Mouse (Mus musculus) C2C12 (cell line): ENCODE measurements around the gene Abca8b. TPM values are rescaled to one million over a fixed set of nuclear protein-coding genes. Genes with fewer than 3 reads are reported as not detected.

Experiments used
- H3K27me3 ChIP-seq: one replicate; pipeline ENCODE4 v1.6.1; 2011; ENCODE audit not compliant: control insufficient read depth, insufficient read depth, insufficient read length
- H3K36me3 ChIP-seq: one replicate; pipeline ENCODE4 v1.6.1; 2011; ENCODE audit not compliant: control insufficient read depth, insufficient read depth
- H3K4me3 ChIP-seq: one replicate; pipeline ENCODE4 v1.5.1; 2011; ENCODE audit warnings: mild to moderate bottlenecking, control low read depth; ENCODE audit not compliant: poor library complexity, insufficient read depth, severe bottlenecking
- H3K79me2 ChIP-seq: one replicate; pipeline ENCODE4 v1.6.1; 2011; ENCODE audit not compliant: control insufficient read depth, insufficient read depth
- H3K79me3 ChIP-seq: one replicate; pipeline ENCODE4 v1.6.1; 2011; ENCODE audit warnings: low read depth, control low read depth
- H3ac ChIP-seq: one replicate; pipeline ENCODE3; 2011; ENCODE audit warnings: low read depth; ENCODE audit not compliant: control insufficient read depth, insufficient read length
- CEBPB ChIP-seq: IDR thresholded peaks from one replicate; pipeline ENCODE4 v1.6.1; 2011; ENCODE audit warnings: low read depth, mild to moderate bottlenecking, control low read depth, moderate library complexity
- CTCF ChIP-seq: IDR thresholded peaks from one replicate; pipeline ENCODE4 v1.5.1; 2011; ENCODE audit not compliant: control insufficient read depth, insufficient read depth, insufficient read length
- FOSL1 ChIP-seq: IDR thresholded peaks from one replicate; pipeline ENCODE4 v1.8.0; 2011; ENCODE audit warnings: mild to moderate bottlenecking, low read length; ENCODE audit not compliant: poor library complexity, insufficient read depth, severe bottlenecking
- MAX ChIP-seq: IDR thresholded peaks from one replicate; pipeline ENCODE4 v1.6.1; 2011; ENCODE audit warnings: mild to moderate bottlenecking, control low read depth
- MYOD1 ChIP-seq: IDR thresholded peaks from one replicate; pipeline ENCODE4 v1.6.1; 2011; ENCODE audit warnings: low read depth; ENCODE audit not compliant: control insufficient read depth, insufficient read length
- MYOG ChIP-seq: IDR thresholded peaks from one replicate; pipeline ENCODE4 v1.6.1; 2011; ENCODE audit not compliant: control insufficient read depth, insufficient read length; ENCODE audit errors: extremely low read depth
- USF1 ChIP-seq: IDR thresholded peaks from one replicate; pipeline ENCODE4 v1.6.1; 2011; ENCODE audit warnings: low read depth, mild to moderate bottlenecking, control low read depth, moderate library complexity
- polyA plus RNA-seq: library from polyadenylated mRNA; unstranded; fragments of >200 nt; fragmentation: generic; extraction: Trizol; gene quantifications from one replicate; pipeline ENCODE4 v1.2.1, GENCODE M21; 2012; ENCODE audit warnings: missing spikeins

Gene Abca8b
- polyA plus RNA-seq, 1 experiment: 0.09 TPM

DNA sequence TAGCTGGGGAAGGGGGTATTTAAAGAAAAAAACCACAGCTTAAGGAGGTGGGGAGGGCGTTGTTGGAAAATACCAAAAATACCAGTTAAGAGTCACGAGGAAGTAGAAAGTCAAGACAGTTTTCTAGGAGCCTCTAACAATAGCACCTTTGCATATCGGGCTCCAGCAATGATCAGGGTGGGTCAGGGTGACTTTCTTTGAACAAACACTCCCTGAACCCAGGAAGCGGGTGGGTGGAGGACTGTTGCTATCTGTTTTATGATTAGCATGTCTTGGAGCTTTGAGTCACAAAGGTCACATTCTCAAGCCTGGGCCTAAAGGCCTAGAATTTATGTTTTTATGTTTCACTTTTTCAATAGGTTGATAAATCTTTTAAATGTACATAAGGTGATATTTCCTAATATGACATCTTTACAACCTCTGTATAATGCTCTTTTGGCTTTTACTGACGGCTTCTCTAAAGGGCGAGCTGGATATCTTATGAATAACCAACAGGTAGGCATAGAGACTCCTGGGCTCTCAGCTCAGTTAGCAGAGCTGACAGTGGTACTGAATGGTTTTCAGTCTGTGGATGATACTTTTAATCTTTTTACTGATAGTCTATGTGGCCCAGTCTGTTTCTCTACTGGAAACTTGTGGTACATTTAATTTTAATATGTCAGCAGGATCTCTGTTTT lies 96.7 kb downstream of the Abca8b start:
- Histone ChIP-seq H3K79me3 (no peaks in the 10 kb centered on the region), H3ac (no peak overlapping the region), H3K4me3 (no peak overlapping the region), H3K36me3 (no peaks in the 10 kb centered on the region), H3K79me2 (no peaks in the 10 kb centered on the region), H3K27me3 (no peaks in the 10 kb centered on the region)
- TF ChIP-seq CTCF (no peak), CEBPB (no peak)

DNA sequence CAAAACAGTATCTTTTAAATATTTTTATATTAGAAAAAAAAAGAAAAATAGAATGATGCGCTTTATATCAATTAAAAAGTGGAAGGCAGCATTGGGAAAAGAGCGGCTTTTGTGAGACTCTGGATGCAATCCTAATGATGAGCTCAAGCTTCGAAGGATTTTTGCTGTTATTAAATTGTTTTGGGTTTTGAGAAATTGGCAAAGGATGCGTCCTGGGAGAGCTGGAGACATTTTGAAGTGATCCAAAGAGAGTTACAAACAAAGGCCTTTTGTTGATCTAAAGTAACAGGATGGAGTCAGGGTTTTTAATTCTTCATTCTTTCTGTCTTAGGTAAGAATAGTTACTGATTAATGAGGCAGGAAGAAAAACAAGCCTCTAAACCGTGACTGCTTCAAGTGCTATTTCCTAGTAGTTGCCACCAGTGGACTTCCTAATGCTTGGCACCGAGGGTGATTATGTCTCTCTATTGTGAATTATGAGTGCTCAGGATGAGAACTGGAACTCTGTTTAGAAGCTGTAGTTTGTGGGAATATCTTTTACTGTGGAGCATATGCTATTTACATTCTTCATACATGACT lies 99.6 kb downstream of the Abca8b start:
- H3K79me3 ChIP-seq: no peaks in the 10 kb centered on the region
- TF ChIP-seq MYOD1 (no peak), MYOG (no peak), FOSL1 (no peak), CEBPB (no peak), MAX (no peak), CTCF (no peak), USF1 (no peak)

DNA sequence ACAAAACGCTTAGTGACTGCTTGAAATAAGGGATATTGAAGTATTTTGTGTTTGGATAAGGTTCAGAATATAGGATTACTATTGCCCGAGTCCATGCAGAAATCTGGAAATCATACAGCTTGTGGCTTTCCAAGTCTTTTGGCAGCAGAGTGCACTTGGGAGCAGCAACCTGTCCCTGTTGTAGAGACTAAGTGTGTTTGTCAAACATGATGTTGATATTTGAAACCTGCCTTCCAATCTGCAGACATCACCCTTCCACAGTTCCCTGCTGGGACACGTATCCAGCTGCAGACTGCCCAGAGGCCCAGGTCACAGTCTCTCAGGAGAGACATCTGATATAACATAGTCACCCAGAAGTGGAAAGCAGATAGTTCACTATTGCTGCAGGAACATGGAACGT lies 100.1 kb downstream of the Abca8b start:
- Histone ChIP-seq H3K4me3 (no peak overlapping the region), H3K79me3 (no peaks in the 10 kb centered on the region), H3K27me3 (no peaks in the 10 kb centered on the region), H3K36me3 (no peaks in the 10 kb centered on the region), H3ac (no peak overlapping the region), H3K79me2 (no peaks in the 10 kb centered on the region)
- TF ChIP-seq FOSL1 (no peak), MYOD1 (no peak), MYOG (no peak), CEBPB (no peak), MAX (no peak), CTCF (no peak), USF1 (no peak)

More for the DNA sequence above, 99.6 kb downstream of the Abca8b start:
- H3ac ChIP-seq: no peak overlapping the region
- H3K27me3 ChIP-seq: no peaks in the 10 kb centered on the region
- no peak overlapping the region for H3K4me3 ChIP-seq
- no peaks in the 10 kb centered on the region for H3K36me3 ChIP-seq
- H3K79me2 ChIP-seq: no peaks in the 10 kb centered on the region

DNA sequence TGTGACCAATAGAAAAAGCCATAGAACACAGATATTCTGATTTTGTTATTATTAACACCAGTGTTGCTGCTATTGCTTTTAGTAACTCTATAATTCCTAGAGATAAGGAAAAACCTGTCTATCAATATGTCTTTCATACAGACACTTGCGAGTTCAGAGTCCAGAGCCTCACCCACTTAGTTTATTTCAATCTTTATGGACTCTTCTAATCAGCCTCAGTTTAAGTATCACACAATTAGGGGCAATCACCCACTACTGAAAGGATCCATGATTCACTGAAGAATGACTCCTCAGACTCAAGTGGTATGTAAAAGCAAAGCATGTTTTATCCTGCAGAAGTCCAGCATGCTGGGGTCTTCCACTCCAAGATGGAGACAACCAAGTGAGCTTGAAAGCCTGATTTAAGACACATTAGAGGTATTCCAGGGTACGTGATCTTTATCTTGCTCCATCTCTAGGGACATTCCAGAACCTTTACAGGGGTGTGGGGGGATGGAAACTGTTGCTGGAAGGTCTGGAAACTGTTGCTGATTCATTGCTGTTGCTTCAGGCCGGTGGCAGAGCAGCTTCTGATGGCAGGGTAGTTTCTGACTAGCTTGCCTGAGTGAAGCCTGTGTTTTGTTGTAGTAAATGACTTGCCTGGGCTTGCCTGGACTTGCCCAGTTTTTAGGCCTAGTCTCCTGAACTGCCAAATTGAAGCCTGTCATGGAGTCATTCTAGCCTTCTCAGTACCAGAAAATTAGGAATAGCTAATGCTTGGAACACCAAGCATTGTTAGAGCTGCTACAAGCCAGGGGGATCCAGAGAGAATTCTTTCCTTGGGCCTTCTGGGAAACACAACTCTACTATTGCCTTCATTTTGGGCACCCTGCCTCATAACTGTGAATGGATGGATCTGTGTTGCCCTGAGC lies 101.5 kb downstream of the Abca8b start:
- Histone ChIP-seq H3K36me3 (no peaks in the 10 kb centered on the region), H3K4me3 (no peak overlapping the region), H3K79me3 (no peaks in the 10 kb centered on the region), H3K27me3 (no peaks in the 10 kb centered on the region), H3ac (no peak overlapping the region), H3K79me2 (no peaks in the 10 kb centered on the region)
- TF ChIP-seq CTCF: no peak
- TF ChIP-seq MYOG: no peak
- TF ChIP-seq MAX: no peak
- TF ChIP-seq CEBPB: no peak
- no peak for TF ChIP-seq MYOD1
- no peak for TF ChIP-seq USF1
- TF ChIP-seq FOSL1: no peak

DNA sequence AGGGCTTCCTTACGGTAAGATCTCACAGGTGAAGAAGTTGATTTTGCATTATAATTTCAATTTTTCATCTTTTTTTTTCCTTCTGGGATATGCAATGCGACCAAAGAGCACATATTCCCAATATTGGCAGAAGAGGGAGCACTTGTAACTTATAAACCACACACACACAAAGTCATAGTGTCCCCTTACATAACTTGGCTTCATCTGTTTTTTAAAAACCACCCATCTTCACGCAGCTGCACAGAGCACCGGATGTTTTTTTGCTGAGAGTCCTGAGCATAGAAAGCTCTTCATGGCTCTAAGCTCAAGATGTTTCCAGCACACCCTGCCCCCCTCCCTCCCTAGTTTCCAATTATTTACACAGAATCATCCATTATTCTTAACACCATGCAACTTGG lies 103.7 kb downstream of the Abca8b start:
- no peaks in the 10 kb centered on the region for H3K79me3 ChIP-seq
- no peaks in the 10 kb centered on the region for H3K79me2 ChIP-seq
- no peak overlapping the region for H3K4me3 ChIP-seq
- H3K36me3 ChIP-seq: no peaks in the 10 kb centered on the region
- H3K27me3 ChIP-seq: no peaks in the 10 kb centered on the region
- H3ac ChIP-seq: no peak overlapping the region
- no peak for TF ChIP-seq CEBPB
- TF ChIP-seq CTCF: peak; percentile 18

DNA sequence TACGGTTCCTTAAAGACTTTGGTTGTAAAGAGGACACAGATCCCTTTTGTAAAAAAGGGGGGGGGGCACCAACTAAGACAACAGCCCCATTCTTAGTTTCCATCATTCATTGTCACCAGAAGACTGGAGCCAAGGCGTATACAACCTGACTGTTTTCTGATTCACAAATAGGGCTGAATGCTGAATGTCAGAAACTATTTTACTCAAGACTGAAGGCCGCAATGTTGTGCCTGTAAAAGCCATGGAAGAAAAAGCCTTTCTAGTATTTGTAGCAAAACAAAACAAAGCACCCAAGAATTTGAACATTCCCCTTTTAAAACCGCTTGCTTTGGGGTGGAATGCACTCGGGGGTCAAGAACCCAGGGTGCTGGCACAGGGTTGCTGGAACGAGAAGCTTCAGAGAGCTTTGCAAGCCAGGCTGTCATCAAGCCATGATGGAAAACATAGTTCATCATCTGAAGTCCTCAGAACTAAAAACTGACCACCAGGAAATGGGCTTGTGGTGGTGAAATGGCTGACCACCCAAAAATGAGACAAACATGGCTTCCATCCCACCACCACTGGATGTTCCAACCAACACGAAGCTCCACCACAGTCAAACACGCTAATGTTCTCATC lies 104.2 kb downstream of the Abca8b start:
- no peak overlapping the region for H3K4me3 ChIP-seq
- no peaks in the 10 kb centered on the region for H3K36me3 ChIP-seq
- no peaks in the 10 kb centered on the region for H3K79me2 ChIP-seq
- no peak for TF ChIP-seq MYOD1
- no peak for TF ChIP-seq USF1
- no peak for TF ChIP-seq CEBPB
- no peak for TF ChIP-seq CTCF
- no peak for TF ChIP-seq MAX
- no peak for TF ChIP-seq FOSL1
- TF ChIP-seq MYOG: no peak
- no peaks in the 10 kb centered on the region for H3K79me3 ChIP-seq
- no peaks in the 10 kb centered on the region for H3K27me3 ChIP-seq
- no peak overlapping the region for H3ac ChIP-seq
